Mouse (Mus musculus): Measurements from ENCODE around the gene Ccdc117. TPM values are rescaled to one million over a fixed set of nuclear protein-coding genes. Genes with fewer than 3 reads are reported as not detected.
"Not testable (repeated sequence)": the region's sequence is repeated elsewhere in the genome, so short reads cannot be mapped to it uniquely, and the experiment has no call there.

The Ccdc117 gene
- polyA plus RNA-seq, 1 experiment from 2014 or later: 22.1 TPM

DNA sequence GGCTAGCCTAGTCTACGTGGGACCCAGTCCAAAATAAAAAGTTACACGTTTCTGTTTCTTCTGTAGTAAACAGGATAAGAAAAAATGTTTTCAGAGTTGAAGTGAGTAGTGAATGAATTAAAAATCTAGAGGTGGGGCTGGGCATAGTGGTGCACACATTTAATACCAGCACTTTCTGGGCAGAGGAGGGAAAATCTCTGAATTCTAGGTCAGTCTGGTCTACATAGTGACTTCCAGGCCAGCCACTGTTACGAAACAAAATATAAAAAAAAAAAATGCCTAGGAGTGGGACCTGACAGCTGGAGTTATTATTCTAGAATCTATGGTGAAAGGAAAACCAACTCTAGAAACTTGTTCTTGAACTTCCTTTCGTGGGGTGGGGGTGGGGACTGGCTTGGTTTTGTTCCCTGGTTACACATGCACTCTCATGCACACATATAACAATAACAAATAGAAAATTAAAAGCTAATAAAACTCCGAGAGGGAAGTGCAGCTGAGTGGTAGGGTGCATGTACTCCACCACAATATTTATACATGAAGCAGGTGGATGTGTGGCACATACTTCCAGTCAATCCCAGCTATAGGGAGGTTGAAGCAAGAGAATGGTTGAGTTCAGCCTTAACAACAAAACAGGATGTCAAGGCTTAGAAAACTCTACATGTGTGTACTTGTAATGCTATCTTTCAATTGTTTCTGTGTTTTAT, 647 bp upstream of the Ccdc117 start:
- no peaks in the 10 kb centered on the region for H3K9me3 ChIP-seq (ENCODE audit: control insufficient read depth, low read length)
- ATAC-seq (ENCODE audit: low read depth) (no peak), DNase-seq (ENCODE audit: low spot score) (no peak)
- no peaks in the 10 kb centered on the region for H3K27me3 ChIP-seq (replicated peaks; ENCODE audit: control insufficient read depth, insufficient read depth, low read length)
- peaks cover 7% of the 10 kb centered on the region for H3K4me1 ChIP-seq (ENCODE audit: control insufficient read depth, insufficient read depth, low read length)
- H3K4me3 ChIP-seq (ENCODE audit: low read depth, low read length): peak overlapping the region; percentile 90
- WGBS: 52% methylated on average over 5 of the region's 5 CpGs
- H3K4me2 ChIP-seq (ENCODE audit: low read depth, low read length): peak overlapping the region; percentile 75
- H3K9ac ChIP-seq (ENCODE audit: low read depth, low read length): 0 out of 2 replicates have a peak overlapping the region, but pooled peaks have one; percentile 90
- H3K27ac ChIP-seq (replicated peaks; ENCODE audit: low read depth, low read length): no peak overlapping the region
- 0 out of 2 replicates have a peak, but pooled peaks cover 18% of the 10 kb centered on the region for H3K36me3 ChIP-seq (ENCODE audit: control insufficient read depth, insufficient read depth, low read length)

DNA sequence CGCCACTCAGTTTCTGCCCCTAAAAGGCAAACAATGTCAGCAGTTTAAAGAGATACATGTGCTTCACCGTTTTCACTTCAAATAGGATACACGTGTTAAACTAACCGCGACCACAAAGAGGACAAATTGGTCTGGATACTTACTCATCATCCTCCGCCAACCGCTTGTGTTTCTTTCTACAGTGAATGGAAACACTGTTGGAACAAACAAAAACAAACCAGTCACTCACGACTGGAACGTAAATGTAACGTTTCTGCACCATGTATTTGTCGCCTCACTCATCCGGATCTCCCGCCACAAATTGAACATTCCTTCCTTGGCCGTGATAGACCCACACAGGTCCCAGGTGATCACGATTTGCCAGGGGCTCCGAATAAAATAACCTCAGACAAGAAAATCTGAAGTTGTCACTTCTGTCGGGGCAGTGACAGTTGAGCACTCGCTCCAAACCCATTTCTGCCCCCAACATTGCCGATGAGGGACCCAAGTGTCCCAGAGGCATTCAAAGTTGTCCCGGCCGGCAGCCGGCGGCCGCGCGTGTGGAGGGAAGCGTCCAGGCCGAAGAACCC, 673 bp downstream of the Ccdc117 start:
- H3K9ac ChIP-seq (ENCODE audit: low read depth, low read length): peak overlapping the region; percentile 90
- H3K36me3 ChIP-seq (ENCODE audit: control insufficient read depth, insufficient read depth, low read length): 0 out of 2 replicates have a peak, but pooled peaks cover 18% of the 10 kb centered on the region
- ATAC-seq (ENCODE audit: low read depth) (no peak), DNase-seq (ENCODE audit: low spot score) (no peak)
- under 1% methylated on average over 28 of the region's 28 CpGs for WGBS
- peak overlapping the region; percentile 90 for H3K4me3 ChIP-seq (ENCODE audit: low read depth, low read length)
- H3K4me2 ChIP-seq (ENCODE audit: low read depth, low read length): peak overlapping the region; percentile 75
- no peaks in the 10 kb centered on the region for H3K9me3 ChIP-seq (ENCODE audit: control insufficient read depth, low read length)
- H3K4me1 ChIP-seq (ENCODE audit: control insufficient read depth, insufficient read depth, low read length): peaks cover 7% of the 10 kb centered on the region
- no peaks in the 10 kb centered on the region for H3K27me3 ChIP-seq (replicated peaks; ENCODE audit: control insufficient read depth, insufficient read depth, low read length)
- peak overlapping the region; percentile 69 for H3K27ac ChIP-seq (replicated peaks; ENCODE audit: low read depth, low read length)

DNA sequence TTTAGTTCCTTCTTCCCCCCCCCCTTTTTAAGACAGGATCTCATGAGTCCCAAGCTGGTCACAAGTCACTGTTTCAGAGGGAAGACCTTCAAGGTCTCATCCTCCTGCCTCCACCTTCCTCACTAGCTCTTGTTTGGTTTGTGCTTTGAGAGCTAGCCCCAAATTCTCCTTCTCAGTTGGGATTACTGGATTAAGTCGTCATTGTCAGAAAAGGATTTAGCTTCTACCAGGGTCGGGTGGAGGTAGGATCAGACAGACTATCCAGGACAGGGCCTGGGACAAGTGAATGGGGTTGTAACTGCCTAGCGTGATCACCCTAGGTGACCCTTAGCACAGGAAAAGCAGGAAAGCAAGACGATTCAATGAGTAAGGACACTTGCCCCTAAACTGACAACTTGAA, 1.7 kb downstream of the Ccdc117 start:
- ATAC-seq (ENCODE audit: low read depth) (no peak), DNase-seq (ENCODE audit: low spot score) (no peak)
- H3K9ac ChIP-seq (ENCODE audit: low read depth, low read length): peak overlapping the region; percentile 90; the same call in 1 of the 2 replicates
- peaks cover 7% of the 10 kb centered on the region for H3K4me1 ChIP-seq (ENCODE audit: control insufficient read depth, insufficient read depth, low read length)
- WGBS: 46% methylated on average over 4 of the region's 4 CpGs
- H3K4me2 ChIP-seq (ENCODE audit: low read depth, low read length): peak overlapping the region; percentile 75
- H3K36me3 ChIP-seq (ENCODE audit: control insufficient read depth, insufficient read depth, low read length): peaks cover 18% of the 10 kb centered on the region; the same call in 1 of the 2 replicates
- H3K27me3 ChIP-seq (replicated peaks; ENCODE audit: control insufficient read depth, insufficient read depth, low read length): no peaks in the 10 kb centered on the region
- no peak overlapping the region for H3K27ac ChIP-seq (replicated peaks; ENCODE audit: low read depth, low read length)
- peak overlapping the region; percentile 90 for H3K4me3 ChIP-seq (ENCODE audit: low read depth, low read length)
- H3K9me3 ChIP-seq (ENCODE audit: control insufficient read depth, low read length): no peaks in the 10 kb centered on the region

DNA sequence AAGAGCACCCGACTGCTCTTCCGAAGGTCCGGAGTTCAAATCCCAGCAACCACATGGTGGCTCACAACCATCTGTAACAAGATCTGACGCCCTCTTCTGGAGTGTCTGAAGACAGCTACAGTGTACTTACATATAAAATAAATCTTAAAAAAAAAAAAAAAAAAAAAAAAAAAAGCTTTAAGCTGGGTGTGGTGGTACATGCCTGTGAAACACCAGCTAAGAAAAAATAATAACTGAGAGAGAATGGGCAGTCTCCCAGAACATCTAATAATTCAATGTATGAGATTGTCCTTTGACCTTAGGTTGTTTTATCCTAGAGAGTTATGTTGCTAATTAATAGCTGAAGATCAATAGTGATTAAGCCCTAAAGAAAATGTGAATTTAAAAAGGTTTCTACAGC, 4.5 kb downstream of the Ccdc117 start:
- H3K27me3 ChIP-seq (replicated peaks; ENCODE audit: control insufficient read depth, insufficient read depth, low read length); ATAC-seq (ENCODE audit: low read depth): not testable (repeated sequence)

DNA sequence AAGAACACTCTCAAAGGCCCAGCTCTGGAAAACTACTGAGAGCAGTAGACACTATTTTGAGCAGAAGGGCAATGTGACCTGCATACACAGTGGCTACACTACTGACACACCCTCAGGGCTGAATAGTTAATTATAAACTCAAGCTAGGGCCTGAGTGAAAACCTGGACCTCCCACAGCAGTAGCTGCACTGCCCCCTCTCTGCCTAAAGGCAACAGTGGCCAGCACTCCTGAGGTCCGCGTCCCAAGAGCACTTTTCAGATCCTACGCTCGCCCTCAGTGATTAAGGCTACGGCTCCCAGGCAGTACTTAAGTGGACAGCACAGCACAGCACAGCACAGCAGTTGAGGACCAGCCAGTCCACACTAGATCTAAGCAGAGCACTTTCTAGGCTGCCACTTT, 8.9 kb downstream of the Ccdc117 start:
- Histone ChIP-seq H3K27ac (replicated peaks; ENCODE audit: low read depth, low read length) (no peak overlapping the region), H3K36me3 (ENCODE audit: control insufficient read depth, insufficient read depth, low read length) (peaks cover 73% of the 10 kb centered on the region), H3K4me1 (ENCODE audit: control insufficient read depth, insufficient read depth, low read length) (no peaks in the 10 kb centered on the region), H3K27me3 (replicated peaks; ENCODE audit: control insufficient read depth, insufficient read depth, low read length) (no peaks in the 10 kb centered on the region), H3K9ac (ENCODE audit: low read depth, low read length) (no peak overlapping the region), H3K4me2 (ENCODE audit: low read depth, low read length) (no peak overlapping the region), H3K9me3 (ENCODE audit: control insufficient read depth, low read length) (no peaks in the 10 kb centered on the region), H3K4me3 (ENCODE audit: low read depth, low read length) (no peak overlapping the region)
- ATAC-seq (ENCODE audit: low read depth) (no peak), DNase-seq (ENCODE audit: low spot score) (no peak)
- WGBS: 87% methylated on average over 5 of the region's 5 CpGs

More for the DNA sequence above, 4.5 kb downstream of the Ccdc117 start:
- peaks cover 45% of the 10 kb centered on the region for H3K36me3 ChIP-seq (ENCODE audit: control insufficient read depth, insufficient read depth, low read length)
- not testable (repeated sequence) for H3K4me1 ChIP-seq (ENCODE audit: control insufficient read depth, insufficient read depth, low read length); H3K9me3 ChIP-seq (ENCODE audit: control insufficient read depth, low read length); H3K4me3 ChIP-seq (ENCODE audit: low read depth, low read length); H3K4me2 ChIP-seq (ENCODE audit: low read depth, low read length); H3K9ac ChIP-seq (ENCODE audit: low read depth, low read length); H3K27ac ChIP-seq (replicated peaks; ENCODE audit: low read depth, low read length); DNase-seq (ENCODE audit: low spot score)
- 81% methylated on average over 4 of the region's 4 CpGs for WGBS

DNA sequence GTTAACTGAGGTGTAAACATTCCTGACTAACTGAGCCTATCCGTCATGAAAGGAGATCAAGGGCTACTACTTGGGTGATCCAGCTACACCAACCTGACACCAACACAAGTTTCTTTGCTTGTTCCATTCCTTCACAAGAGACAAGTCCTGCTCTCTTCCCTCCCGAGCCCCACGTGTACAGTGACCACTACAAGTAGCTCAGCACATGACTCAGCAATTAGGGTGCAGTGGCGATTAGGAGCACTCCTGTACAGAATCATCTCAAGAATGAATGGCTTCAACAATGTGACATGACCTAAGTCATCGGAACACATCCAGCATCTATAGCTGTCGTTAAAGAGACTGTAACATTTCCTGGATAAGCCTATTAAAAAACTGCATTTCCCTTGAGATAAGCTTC, 11.3 kb downstream of the Ccdc117 start:
- H3K4me2 ChIP-seq (ENCODE audit: low read depth, low read length): no peak overlapping the region
- no peak overlapping the region for H3K9ac ChIP-seq (ENCODE audit: low read depth, low read length)
- H3K27me3 ChIP-seq (replicated peaks; ENCODE audit: control insufficient read depth, insufficient read depth, low read length): no peaks in the 10 kb centered on the region
- H3K4me1 ChIP-seq (ENCODE audit: control insufficient read depth, insufficient read depth, low read length): no peaks in the 10 kb centered on the region
- H3K27ac ChIP-seq (replicated peaks; ENCODE audit: low read depth, low read length): no peak overlapping the region
- H3K9me3 ChIP-seq (ENCODE audit: control insufficient read depth, low read length): no peaks in the 10 kb centered on the region
- DNase-seq (ENCODE audit: low spot score) (no peak), ATAC-seq (ENCODE audit: low read depth) (no peak)
- H3K4me3 ChIP-seq (ENCODE audit: low read depth, low read length): no peak overlapping the region
- peaks cover 94% of the 10 kb centered on the region for H3K36me3 ChIP-seq (ENCODE audit: control insufficient read depth, insufficient read depth, low read length)
- 75% methylated on average over 6 of the region's 6 CpGs for WGBS

DNA sequence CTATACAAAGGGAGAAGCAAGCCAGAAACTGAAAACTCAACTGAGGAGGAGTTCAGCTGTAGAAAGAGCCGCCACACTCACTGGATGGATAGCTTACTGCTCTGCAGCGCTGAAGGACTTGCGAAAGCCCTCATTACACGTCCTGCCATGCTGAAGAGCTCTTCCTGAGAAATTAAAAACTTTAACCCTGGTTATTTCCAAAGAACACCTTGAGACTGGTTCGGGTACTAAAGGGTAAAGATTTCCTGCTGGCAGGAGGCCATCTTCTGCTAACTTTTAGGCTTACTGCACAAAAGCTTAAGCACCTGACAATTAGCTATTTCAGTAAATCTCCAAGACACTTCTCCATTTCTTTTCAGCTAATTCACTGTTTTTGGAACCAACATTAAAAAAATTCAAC, 11.8 kb downstream of the Ccdc117 start:
- no peaks in the 10 kb centered on the region for H3K9me3 ChIP-seq (ENCODE audit: control insufficient read depth, low read length)
- ATAC-seq (ENCODE audit: low read depth) (no peak), DNase-seq (ENCODE audit: low spot score) (peak; percentile 24)
- H3K27me3 ChIP-seq (replicated peaks; ENCODE audit: control insufficient read depth, insufficient read depth, low read length): no peaks in the 10 kb centered on the region
- H3K9ac ChIP-seq (ENCODE audit: low read depth, low read length): no peak overlapping the region
- no peaks in the 10 kb centered on the region for H3K4me1 ChIP-seq (ENCODE audit: control insufficient read depth, insufficient read depth, low read length)
- H3K27ac ChIP-seq (replicated peaks; ENCODE audit: low read depth, low read length): no peak overlapping the region
- H3K4me3 ChIP-seq (ENCODE audit: low read depth, low read length): no peak overlapping the region
- 81% methylated on average over 5 of the region's 5 CpGs for WGBS
- no peak overlapping the region for H3K4me2 ChIP-seq (ENCODE audit: low read depth, low read length)
- peaks cover 98% of the 10 kb centered on the region for H3K36me3 ChIP-seq (ENCODE audit: control insufficient read depth, insufficient read depth, low read length)

DNA sequence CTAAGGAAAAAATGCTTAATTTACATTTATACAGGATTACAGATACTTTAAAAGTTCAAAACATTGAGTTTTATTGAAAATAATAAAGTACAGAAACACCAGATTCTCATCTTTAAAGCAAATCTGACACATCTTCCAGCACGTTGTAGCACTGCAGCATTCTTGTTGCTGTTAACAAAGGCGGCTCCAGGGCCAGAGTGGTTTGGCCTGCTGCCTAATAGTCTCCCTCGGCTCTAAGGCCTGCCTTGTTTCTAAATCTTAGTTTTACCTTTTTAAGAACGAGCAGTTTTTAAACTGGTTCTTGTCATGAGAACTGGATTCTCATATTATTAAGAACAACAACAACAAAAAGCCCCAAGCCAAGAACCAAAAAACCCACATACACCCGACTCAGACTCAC, 13.1 kb downstream of the Ccdc117 start:
- 56% methylated on average over 5 of the region's 5 CpGs for WGBS
- H3K9me3 ChIP-seq (ENCODE audit: control insufficient read depth, low read length): no peaks in the 10 kb centered on the region
- no peak overlapping the region for H3K4me2 ChIP-seq (ENCODE audit: low read depth, low read length)
- no peaks in the 10 kb centered on the region for H3K4me1 ChIP-seq (ENCODE audit: control insufficient read depth, insufficient read depth, low read length)
- DNase-seq (ENCODE audit: low spot score) (no peak), ATAC-seq (ENCODE audit: low read depth) (no peak)
- H3K36me3 ChIP-seq (ENCODE audit: control insufficient read depth, insufficient read depth, low read length): peaks cover 99% of the 10 kb centered on the region
- no peaks in the 10 kb centered on the region for H3K27me3 ChIP-seq (replicated peaks; ENCODE audit: control insufficient read depth, insufficient read depth, low read length)
- no peak overlapping the region for H3K27ac ChIP-seq (replicated peaks; ENCODE audit: low read depth, low read length)
- H3K9ac ChIP-seq (ENCODE audit: low read depth, low read length): no peak overlapping the region
- H3K4me3 ChIP-seq (ENCODE audit: low read depth, low read length): no peak overlapping the region
